Mouse (Mus musculus): ENCODE measurements around the gene Ube2i.
A peak's percentile ranks its signal among the peaks of the same experiment; 100 is the strongest.

The Ube2i gene

DNA sequence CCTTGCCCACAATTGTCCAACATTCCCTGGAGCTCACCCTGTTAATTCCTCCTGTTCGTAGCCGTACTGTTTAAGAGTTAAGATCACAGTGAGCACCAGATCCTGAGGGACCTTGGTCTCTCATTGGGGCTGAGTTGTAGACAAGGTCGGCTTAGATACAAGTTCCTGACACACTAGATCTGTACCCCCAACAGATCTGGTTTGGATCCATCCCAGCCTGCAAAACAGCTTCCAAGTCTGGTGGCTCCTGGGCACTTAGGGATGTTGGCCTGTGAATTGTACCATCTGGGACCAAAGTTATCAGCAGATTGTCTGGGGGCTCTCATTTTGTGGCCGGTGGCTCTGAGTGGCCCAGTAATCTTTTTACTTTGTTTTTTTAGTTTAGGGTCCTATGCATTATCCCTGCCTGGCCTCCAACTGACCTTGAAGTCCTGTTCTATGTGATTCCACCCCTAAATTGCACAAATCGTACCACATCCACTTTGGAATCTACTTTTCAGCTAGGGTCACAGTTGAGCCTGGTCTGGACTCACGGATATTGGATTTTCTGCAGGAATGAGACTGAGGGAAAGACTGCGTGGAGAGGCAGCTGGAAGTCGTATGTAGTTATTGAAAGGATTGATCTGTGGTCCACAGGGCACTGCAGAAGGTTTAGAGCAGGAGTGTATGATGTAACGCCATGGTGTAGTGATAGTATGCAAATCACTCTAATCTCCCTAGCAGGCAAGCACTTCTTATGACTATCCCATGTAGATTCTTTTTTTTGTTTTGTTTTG lies at the start of gene Ube2i:
Gene Ube2i (minus strand): TSS at position 52 of the 776 bp plus-strand sequence.
- no peak for DNase-seq (ENCODE audit: low read depth, low spot score)

DNA sequence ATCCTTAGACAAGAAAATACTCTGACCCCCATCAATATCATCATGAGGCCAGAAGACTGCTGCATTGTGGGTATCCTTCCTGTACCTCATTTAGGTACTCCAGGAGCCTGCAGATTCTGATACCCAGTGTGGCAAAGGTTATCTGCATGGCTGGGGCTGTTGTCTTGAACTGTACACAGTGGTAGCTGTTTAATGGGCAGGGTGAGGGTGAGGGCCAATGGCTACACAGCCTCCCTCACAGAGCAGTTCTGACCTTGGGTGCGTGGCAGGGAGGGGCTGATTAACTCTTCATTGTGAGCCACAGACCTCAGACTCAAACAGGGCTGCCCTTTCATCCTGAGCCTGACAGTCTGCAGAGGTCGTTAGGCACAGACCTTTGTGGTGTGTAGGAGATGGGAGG lies 48.5 kb upstream of the Ube2i start:
- no peak for DNase-seq (ENCODE audit: low read depth, low spot score)

DNA sequence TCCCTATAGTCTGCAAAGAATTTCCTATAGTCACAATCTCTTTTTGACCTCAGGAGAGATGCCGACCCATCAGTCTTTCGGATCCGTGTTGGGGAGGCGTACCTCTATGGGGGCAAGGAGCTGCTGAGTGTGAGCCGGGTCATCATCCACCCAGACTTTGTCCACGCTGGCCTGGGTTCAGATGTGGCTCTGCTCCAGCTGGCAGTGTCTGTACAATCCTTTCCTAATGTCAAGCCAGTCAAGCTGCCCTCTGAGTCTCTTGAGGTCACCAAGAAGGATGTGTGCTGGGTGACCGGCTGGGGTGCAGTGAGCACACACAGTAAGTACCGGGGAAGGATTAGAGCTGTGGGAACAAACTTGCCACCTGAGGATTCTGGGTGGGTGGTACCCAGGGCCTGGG lies 46.4 kb upstream of the Ube2i start:
- no peak for DNase-seq (ENCODE audit: low read depth, low spot score)

DNA sequence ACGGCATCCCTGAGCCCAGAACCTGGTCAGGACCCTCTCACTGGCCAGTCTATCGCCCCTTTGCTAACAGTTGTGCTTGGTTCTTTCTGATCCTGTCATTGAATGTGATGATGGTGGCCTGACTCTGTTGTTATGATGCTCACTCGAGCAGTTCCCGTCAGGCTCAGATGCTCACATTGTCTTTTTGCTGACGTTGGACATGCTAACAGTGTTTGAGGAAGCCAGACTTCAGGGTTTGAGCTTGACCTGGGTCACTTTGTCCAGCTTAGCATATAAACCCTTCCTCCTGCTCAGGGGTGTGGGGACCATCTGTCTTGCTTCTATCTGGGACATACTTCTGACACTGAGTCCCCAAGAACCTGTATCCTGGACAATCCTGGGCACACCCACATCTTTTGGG lies 43.9 kb upstream of the Ube2i start, which contains the start of gene Prss29:
Gene Prss29 (plus strand): TSS at position 301 of the 400 bp plus-strand sequence.
- no peak for DNase-seq (ENCODE audit: low read depth, low spot score)

DNA sequence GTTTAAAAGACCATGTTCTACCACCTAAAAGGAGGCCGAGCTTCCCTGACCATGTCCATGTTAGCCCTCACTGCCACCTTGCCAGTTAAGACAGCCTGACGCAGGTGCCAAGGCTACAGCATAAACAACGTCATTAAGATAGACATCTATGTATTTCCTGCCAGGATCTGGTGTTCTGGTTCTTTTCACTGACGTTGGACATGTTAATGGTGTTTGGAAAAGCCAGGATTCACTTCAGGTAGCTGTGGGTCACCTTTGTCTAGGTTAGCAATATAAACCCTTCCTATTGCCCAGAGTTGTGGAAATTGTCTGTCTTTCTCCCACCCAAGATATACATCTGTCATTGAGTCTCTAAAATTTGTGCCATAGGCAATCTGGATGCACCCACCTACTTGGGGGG lies 33.9 kb upstream of the Ube2i start, which contains the start of gene Prss28:
Gene Prss28 (plus strand): TSS at position 301 of the 400 bp plus-strand sequence.
- no peak for DNase-seq (ENCODE audit: low read depth, low spot score)

DNA sequence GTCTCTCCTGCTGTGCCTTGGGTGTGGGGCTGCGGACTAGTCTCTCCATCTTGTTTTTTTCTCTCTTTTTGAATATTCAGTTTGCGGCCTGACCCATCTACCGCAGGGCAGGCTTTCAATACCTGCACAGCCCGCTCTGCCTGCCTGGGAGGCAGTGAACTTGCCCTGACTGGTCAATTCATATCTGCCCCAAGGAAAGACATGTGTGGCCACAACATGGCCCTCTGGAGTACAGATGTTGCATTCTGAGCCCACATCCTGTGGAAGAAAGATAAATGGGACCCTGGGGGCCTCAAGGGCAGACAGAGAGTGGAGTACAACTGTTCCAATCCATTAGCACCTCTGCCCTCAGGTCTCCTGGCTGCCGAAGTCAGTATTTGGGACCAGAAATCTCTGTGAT lies 23.7 kb upstream of the Ube2i start, which contains the start of gene Prss34:
Gene Prss34 (plus strand): TSS at position 301 of the 400 bp plus-strand sequence.
- DNase-seq (ENCODE audit: low read depth, low spot score): no peak

DNA sequence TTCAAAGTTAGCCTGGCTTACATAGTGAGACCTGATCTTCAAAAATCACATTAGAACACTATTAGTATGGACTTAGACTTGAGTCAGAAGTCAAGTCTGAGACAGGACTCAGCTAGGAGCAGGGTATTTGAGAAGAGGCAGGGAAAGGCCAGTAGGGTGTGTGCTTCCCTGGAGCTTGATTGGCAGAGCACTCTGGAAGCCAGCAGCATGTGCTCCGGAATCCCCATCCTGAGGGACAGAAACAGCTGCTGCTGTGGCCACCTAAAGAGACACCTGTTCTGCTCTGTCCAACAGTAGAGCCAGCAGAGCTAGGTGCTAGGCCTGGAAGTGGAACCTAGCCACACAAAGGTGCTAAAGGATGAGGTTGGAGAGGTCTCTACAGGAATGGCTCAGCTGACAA lies 19.7 kb upstream of the Ube2i start:
- DNase-seq (ENCODE audit: low read depth, low spot score): no peak

DNA sequence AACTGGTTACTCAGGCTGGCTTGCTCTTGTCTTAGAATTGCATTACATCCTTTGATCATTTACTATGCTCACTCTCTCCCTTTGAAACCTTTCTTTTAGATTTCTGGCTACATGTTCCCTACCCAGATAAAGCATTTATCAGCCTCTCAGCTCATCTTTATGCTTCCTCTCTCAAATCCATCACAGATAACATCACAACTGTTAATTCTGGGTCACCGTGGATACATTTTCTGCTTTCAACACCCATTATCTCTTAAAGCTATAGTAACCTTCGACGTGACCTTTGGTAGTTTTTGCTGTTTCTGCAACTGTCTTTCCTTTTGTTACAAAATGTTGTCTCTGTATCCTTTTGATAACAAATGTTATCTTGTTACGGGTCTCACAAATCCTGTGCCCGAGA lies 19.1 kb upstream of the Ube2i start:
- no peak for DNase-seq (ENCODE audit: low read depth, low spot score)

DNA sequence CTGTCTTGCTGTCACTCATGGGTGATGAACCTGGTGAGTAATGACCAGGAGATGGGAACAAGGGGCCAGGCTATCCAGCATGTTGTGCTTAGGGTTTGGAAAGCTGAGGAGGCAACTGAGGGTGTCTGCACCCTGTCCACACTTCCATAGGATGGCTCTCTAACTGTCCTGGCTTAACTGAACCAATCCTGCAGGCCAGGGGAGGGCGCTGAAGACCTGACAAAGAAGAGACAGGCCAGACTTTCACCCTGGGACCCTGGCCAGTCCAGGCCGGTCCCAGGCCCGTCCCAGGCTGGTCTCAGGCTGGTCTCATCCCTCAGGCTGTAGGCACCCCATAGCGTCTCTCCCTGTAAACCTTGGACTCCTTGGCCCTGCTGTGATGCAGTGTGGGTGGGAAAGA lies 16.0 kb upstream of the Ube2i start:
- no peak for DNase-seq (ENCODE audit: low read depth, low spot score)

DNA sequence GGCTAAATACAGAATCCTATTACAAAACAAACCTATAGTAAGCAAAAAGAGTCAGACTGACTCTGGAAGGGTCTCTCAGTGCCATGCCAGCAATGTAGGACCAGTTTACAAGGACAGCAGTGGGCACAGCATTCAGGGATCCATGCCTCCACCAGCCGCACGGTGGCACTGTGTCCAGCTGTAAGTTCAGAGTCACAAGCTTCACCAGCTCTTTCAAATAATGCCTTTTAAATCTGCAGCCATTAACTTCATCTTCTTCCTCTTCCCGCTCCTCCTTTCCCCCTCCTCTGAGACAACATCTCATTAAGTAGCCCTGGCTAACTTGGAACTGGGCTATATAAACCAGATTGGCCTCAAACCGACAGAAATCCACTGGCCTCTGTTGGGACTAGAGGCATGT lies 14.4 kb upstream of the Ube2i start:
- no peak for DNase-seq (ENCODE audit: low read depth, low spot score)

DNA sequence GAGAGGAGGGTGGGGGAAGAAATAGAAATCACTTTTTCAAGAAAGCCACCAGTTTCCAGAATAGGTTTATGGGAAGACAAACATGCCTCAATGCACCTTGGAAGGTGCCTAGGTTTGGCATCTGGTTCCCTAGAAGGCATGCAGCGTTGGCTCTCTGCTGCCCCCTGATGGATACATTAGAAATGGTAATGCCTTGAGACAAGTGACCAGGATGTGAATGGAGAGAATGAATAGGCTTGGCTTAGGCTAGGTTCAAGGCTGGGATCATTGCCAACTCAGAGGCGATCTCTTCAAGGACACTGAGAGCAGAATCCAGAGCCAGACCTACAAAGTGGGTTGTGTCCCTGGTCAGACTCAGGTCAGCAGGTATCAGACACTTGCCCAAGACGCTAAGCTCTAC lies 10.6 kb upstream of the Ube2i start:
- DNase-seq (ENCODE audit: low read depth, low spot score): peak; percentile 67

DNA sequence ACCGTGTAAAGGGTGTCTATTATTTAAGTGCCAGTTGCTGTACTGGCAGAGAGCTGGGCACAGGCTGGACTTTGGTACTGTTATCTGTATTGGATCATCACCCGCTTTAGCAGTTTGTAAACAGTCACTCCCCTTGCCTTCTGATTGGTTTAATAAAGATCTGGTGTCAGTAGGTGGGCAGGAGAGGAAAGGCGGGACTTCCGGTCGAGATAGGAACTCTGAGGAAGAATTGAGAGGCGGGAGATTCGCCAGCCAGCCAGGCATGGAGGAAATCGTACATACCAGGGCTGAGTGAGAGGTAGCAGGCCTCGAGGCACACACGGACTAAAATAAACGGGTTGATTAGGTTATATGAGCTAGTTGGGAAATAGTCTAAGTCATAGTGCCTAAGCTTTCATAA lies 7.7 kb upstream of the Ube2i start:
- peak; percentile 52 for DNase-seq (ENCODE audit: low read depth, low spot score)

DNA sequence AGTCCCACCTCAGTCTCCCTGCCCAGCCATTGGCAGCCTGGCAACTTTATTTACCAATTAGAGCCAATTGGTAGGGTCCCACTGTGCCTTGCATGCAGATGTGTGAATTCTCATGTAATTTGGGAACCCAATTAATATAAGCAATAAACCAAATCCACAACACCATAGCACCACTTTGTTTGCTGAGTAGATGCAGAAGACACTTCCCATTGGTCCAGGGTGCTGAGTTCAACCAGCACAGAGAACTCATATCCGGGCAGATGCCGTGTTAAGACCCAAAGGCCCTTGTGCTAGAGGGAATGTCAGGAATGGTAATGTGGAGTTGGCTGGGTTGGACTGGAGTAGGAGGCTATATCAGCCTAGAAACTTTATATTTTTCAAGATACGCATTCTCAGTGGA lies 1.4 kb upstream of the Ube2i start:
- no peak for DNase-seq (ENCODE audit: low read depth, low spot score)

DNA sequence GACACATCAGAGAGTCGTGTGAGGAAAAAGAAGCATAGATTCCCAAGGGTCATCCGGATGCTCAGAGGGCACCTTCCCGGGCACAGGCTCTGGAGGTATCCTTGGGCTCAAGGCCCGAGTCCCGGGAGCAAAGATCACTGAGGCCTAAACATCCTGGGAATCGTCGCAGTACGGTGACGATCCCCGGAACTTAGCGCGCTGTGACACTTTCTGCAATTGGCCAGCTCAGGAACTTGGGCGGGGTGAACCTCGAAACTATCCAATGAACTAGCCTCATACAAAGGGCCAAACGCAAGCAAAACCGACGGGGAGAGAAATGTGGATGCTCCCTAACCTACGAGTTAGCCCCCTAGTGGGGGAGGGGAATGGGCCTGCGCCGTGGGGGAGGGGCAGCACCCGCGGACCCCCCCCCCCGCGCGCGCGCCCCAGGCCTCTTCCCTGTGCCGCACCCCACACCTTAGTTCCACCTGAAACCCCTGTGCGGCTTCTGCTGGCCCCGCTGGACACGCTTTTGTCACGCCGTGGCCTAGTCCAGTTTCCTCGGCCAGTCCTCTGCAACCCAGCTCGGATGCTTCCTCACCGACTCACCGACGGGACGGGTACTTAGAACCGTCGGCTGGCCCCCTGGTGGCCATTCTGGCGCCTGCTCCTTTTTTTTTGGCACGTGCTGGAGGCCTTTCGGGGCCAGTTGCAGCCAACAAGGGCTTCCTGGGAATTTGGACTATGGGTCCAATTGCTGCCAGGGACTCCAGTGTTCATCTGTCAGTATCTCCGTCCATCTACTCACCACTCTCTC lies 518 bp downstream of the Ube2i start:
- DNase-seq (ENCODE audit: low read depth, low spot score): peak; percentile 98

DNA sequence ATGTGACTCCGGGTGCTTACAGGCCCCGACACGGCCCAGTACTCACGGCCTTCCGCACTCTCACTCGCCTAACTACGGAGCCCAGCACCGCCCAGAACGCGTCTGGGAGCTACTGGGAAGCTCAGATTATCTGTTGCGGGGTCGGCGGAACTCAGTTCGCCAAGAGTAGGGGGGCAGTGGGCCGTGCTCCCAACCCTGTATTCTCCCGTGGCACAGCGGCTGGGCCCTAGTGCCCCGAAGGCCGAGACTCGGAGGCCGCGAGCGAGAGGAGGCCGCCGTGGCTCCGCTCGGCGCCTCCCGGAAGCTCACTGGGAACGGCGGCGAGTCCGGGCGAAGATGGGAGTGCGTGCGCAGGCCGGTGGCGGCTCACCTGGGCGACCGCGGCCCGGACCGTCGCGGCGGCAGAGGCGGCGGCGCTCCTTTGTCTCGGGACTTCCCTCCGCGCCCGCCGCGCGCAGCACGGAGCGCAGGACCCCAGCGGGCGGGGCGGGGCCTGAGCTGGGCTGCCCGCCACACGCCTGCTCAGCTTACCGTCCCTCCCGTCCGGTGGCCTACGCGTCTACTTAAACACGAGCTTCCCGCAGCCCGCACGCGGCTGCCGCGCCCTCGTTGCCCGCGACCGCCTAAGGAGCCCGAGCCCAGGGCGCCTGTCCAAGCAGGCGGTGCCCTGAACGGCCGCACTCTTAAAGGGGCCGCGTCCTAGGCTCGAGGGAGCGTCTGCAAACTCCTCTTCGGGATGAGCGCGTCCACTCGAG lies 1.3 kb downstream of the Ube2i start:
- peak; percentile 45 for DNase-seq (ENCODE audit: low read depth, low spot score)

DNA sequence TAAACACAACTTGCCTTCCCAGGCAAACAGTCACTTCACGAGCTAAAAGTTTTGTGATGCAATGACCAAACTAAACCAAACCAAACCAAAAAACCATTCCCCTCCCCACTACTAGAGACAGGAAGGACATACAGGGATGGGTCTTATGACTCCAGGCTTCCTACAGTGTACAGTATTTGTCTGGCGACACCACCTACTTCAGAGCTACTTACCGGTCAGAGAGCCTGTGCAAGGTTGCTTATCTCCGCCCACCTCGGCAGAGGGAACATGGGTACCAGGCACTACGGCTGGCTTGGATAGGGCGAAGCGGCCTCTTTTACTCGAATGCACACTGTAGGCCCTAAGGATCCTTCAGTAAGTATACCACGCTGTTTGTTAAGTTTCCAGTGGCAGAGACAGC lies 2.1 kb downstream of the Ube2i start:
- peak; percentile 52 for DNase-seq (ENCODE audit: low read depth, low spot score)

DNA sequence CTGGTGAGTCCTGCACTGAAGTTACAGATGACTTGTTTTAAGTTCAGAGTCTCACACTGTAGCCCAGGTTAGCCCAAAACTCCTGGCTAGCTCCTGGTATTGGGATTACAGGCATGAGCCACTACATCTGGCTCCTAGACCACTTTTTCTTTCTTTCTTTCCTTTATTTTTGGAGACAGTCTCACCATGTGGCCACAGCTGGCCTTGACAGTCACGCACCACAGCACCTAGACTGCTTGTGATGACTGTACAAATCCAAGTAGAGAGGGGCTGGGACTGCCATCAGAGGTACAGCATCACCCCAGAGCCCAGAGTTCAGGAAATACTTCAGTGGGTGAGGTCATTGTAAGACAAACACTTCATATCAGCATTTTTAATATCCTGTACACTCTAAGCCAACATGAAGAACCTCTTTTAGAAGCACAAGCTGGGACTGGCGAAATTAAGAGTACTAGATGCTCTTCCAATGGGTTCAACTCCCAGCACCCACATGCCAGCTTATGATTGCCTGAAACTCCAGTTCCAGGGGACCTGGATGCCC lies 3.6 kb downstream of the Ube2i start:
- no peak for DNase-seq (ENCODE audit: low read depth, low spot score)

DNA sequence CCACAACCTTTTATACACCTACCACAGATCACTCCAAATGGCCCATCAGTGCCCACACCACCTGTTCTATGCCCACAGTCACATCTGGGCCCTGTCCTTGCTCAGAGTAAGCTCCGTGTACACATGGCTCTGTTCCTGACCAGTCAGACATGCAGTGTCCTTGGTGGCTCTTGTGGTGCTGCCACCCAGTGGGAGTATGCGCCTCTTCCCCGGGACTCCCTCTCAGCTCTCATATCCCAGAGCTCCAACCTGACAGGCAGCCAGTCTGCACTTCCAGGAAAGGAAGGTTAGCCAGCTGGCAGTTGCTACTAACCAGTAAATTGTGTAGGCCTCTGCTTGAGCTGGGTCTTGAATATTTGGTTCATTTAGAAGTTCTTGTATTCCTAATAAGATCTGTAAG lies 10.0 kb downstream of the Ube2i start:
- no peak for DNase-seq (ENCODE audit: low read depth, low spot score)

DNA sequence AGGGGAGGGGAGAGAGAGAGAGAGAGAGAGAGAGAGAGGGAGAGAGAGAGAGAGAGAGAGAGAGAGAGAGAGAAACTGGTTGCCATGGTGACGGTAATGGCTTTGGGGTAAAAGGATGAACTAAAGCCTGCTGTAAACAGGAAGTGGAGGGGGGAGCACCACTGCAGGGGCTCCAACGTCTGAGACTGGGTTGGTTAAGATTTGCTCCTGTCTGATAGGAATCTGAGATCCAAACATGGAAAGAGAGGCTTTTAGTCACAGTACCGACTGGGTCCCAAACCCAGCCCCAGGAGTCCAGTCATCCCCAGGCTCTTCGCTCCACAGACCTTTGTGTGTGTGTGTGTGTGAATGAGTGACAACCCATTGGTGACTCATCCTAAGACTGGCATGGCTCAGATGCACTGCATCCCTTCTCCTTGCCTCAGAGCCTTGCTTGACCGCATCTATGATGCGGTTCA lies 16.6 kb downstream of the Ube2i start:
- no peak for DNase-seq (ENCODE audit: low read depth, low spot score)

DNA sequence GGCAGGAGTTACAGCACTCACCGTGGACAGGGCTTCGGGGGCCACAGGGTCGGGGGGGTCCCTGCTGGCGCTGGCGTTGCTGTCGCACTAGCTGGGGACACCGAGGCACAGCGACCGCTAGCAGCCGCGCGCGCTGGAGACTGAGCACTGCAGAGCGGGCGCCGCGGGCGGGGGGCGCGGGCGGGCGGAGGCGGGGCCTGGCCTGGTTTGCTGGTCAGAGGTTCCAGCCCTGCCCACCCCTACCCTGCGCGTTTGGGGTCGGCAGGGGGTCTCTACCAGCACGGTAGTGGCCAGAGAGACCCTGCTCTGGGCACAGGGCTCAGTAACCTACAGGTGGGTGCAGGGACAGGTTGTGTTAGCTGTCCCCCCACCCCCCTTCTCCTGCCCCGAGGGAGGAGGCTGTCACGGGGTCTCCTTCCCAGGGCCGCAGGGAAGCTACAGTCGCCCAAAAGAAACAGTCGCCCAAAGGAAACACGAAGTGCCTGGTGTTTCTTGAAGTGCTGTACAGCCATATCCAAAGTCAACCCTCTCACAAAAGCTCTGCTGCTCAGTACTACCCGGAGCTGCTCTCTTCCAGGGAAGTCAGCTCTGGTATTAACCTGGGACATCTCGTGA lies 18.2 kb downstream of the Ube2i start, which contains the start of gene Baiap3:
Gene Baiap3 (minus strand): TSS at position 225 of the 615 bp plus-strand sequence.
- no peak for DNase-seq (ENCODE audit: low read depth, low spot score)

DNA sequence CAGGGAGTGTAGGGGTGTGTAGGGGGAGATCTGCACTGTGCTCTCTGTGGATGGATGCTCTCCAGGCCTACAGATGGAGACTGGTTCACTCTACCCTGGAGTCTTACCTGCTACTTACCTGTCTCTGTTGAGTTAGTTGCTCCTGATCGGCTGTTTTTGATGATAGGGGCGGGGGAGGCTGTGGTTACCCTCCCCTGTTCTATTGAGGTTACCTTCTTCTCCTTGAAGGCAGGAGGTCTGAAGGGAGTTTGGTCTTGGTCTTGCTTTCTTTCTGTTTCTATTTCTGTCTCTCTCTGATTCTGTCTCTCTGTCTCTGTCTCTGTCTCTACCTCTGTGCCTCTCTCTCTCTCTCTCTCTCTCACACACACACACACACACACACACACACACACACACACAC lies 19.3 kb downstream of the Ube2i start:
- no peak for DNase-seq (ENCODE audit: low read depth, low spot score)
